Mouse (Mus musculus): ENCODE data around the gene Scyl1.

DNA sequence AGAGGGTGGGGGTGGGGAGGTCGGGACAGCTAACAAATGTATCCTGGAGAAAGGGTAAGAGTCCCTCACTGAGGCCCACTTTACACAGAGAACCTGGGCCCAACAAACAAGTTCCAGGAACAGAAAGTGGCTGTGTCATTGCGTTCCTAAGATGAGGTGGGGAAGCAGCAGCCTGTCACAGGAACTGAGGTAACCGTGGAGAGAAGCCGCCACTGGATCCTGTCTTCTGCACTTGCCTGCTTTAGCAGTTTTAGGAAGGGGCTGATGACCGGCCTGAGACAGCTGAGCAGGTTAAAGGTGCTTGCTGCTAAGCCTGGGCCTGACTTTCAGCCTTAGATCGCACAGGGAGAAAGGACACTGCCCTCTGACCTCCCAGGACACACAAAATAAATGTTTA, 35.6 kb upstream of the Scyl1 start:
- TF ChIP-seq CTCF (IDR thresholded peaks at IDR 0.05; ENCODE audit: low read depth, low read length), result no peak
- no peak for TF ChIP-seq POLR2A (IDR thresholded peaks at IDR 0.05; ENCODE audit: insufficient read depth, low read length)

Data from ES-Bruce4 (cell line).